Mouse (Mus musculus): Measurements from ENCODE around the gene Idh3g. TPM values are rescaled to one million over a fixed set of nuclear protein-coding genes. Genes with fewer than 3 reads are reported as not detected.
"Not testable (repeated sequence)": the region's sequence is repeated elsewhere in the genome, so short reads cannot be mapped to it uniquely, and the experiment has no call there.

Idh3g gene
- polyA plus RNA-seq, 1 experiment from 2014 or later: 219 TPM

DNA sequence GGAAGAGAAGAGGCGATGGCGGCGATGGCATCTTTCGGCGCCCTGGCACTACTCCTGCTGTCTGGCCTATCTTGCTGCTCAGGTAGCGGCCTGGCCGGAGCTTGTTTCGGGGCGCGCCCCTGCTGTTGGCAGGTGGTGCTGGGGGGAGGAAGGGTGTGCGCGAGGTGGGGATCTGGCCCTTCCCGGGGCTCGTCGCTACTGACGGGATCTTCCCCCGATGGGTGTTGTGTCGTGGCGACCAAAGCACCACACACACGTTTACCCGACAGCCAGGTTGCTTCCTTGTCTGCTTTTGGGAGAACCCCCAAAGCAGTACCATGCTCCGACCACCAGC lies 495 bp upstream of the Idh3g start:
- Histone ChIP-seq H3K27ac (peak overlapping the region; percentile 89), H3K36me3 (peaks cover 25% of the 10 kb centered on the region), H3K4me3 (peak overlapping the region; percentile 67), H3K27me3 (ENCODE audit: insufficient read depth, poor library complexity, severe bottlenecking) (peaks cover 17% of the 10 kb centered on the region; the same call in 1 of the 2 replicates), H3K9me3 (no peaks in the 10 kb centered on the region), H3K4me1 (peaks cover 9% of the 10 kb centered on the region; the same call in 1 of the 2 replicates)
- WGBS: 20% methylated on average over 22 of the region's 22 CpGs
- no peak for DNase-seq (ENCODE audit: low spot score)

DNA sequence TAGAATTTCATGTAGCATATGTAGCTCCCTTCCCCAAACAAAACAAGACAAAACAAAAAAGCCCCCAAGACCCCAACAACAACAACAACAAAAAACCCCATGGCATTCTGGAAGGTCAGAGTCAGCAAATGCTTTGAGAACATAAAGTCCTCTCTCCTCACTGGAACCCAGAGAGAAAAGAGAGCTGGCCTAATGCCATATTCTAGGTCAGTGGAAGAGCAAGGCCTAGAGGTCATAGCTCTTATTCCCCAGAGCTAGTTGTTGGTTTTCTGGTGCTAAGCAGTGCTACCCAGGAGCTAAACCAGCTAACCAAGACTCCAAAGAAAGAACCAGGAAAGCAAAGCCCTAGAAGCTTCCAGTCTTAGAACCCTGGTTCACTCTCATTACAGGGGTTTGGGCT lies 1.0 kb downstream of the Idh3g start:
- H3K9me3 ChIP-seq: no peaks in the 10 kb centered on the region
- H3K27me3 ChIP-seq (ENCODE audit: insufficient read depth, poor library complexity, severe bottlenecking): peaks cover 17% of the 10 kb centered on the region; the same call in 1 of the 2 replicates
- peaks cover 9% of the 10 kb centered on the region; the same call in 1 of the 2 replicates for H3K4me1 ChIP-seq
- peaks cover 32% of the 10 kb centered on the region for H3K36me3 ChIP-seq
- peak overlapping the region; percentile 67 for H3K4me3 ChIP-seq
- peak overlapping the region; percentile 89 for H3K27ac ChIP-seq
- no peak for DNase-seq (ENCODE audit: low spot score)

DNA sequence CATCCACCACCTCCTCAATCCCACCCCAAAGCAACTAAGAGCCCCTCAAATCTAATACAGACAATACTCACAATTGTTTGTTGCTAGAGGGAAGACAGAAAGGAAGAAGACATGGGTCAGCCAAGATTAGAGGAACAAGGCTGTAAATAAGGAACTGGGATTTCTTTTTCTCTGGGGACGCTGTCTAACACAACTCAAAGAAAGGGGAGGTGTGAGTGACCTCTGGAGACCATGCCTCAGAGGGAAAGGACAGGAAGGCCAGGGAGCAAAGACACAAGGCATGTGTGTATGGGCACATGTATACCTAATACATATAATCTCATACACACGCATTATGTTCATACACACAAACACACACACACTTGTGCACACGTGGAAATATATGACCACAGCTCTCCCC lies 4.5 kb downstream of the Idh3g start:
- H3K27me3 ChIP-seq (ENCODE audit: insufficient read depth, poor library complexity, severe bottlenecking): peaks cover 14% of the 10 kb centered on the region; the same call in 1 of the 2 replicates
- H3K4me3 ChIP-seq: no peak overlapping the region
- no peaks in the 10 kb centered on the region for H3K9me3 ChIP-seq
- H3K4me1 ChIP-seq: peaks cover 6% of the 10 kb centered on the region; the same call in 1 of the 2 replicates
- DNase-seq (ENCODE audit: low spot score): no peak
- H3K27ac ChIP-seq: no peak overlapping the region
- WGBS: 86% methylated on average over 3 of the region's 3 CpGs
- H3K36me3 ChIP-seq: peaks cover 50% of the 10 kb centered on the region

DNA sequence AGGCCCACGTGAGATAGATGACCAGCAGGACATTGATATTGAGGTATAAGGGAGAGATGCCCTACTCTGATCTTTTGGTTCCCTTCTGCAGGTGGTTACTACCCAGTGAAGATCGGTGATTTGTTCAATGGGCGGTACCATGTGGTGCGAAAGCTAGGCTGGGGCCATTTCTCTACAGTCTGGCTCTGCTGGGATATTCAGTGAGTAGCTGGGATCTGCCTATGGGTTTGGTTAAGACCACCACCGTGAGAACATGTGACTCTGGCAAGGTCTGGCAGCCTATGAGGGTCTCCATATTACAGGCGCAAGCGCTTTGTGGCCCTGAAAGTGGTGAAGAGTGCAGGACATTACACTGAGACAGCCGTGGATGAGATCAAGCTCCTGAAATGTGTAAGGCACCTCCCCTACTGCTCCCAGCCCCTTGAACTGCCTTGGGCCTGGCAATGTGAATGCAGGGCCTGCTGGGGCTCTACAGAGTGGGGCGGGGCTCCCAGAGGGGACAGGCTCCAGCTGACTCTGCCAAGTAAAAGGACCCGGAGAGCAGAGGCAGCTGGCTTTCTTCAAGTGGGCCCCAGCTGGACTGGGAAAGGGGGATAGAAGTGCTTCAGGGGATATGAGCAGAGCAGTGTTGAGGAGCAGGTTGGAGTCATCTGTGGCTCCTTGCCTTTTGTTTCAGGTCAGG lies 11.8 kb downstream of the Idh3g start:
- Histone ChIP-seq H3K4me1 (peaks cover 3% of the 10 kb centered on the region; the same call in 1 of the 2 replicates), H3K9me3 (no peaks in the 10 kb centered on the region), H3K36me3 (peaks cover 41% of the 10 kb centered on the region), H3K4me3 (peak overlapping the region; percentile 50), H3K27ac (peak overlapping the region; percentile 84), H3K27me3 (ENCODE audit: insufficient read depth, poor library complexity, severe bottlenecking) (0 out of 2 replicates have a peak, but pooled peaks cover 5% of the 10 kb centered on the region)
- peak; percentile 78 for DNase-seq (ENCODE audit: low spot score)
- 56% methylated on average over 10 of the region's 10 CpGs for WGBS

DNA sequence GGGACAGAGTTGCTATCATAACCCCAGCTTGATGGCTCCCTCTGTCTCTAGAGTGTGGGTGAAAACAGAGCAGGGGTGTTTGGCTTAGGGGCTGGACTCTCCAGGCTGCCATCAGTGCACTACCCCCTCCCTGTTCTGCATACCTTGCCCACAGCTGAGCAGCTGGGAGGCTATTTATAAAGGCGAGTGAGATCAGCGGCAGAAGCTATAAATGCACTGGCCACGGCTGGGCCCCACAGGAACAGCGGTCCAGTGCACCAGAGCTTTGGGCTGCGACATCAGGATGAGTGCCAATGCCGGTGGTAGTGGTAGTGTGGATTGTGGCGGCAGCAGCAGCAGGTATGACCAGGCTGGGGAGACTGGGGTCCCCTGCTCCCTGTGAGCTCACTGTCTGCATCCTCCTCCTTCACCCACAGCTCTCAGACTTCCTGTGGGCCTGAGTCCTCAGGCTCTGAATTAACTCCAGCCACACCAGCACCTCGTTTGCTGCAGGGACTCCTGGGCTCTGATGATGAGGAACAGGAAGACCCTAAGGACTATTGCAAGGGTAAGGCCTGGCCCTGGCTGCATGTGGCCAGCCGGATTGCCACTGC lies 12.4 kb downstream of the Idh3g start, which contains the start of gene Srpk3:
Gene Srpk3, plus strand, starts transcription at position 238 of the 593 bp plus-strand sequence.
- peaks cover 35% of the 10 kb centered on the region for H3K36me3 ChIP-seq
- peak; percentile 76 for DNase-seq (ENCODE audit: low spot score)
- H3K4me1 ChIP-seq: peaks cover 3% of the 10 kb centered on the region; the same call in 1 of the 2 replicates
- peak within 1 kb of the TSS; percentile 50 for H3K4me3 ChIP-seq
- peak within 1 kb of the TSS; percentile 84 for H3K27ac ChIP-seq
- no peaks in the 10 kb centered on the region for H3K9me3 ChIP-seq
- 42% methylated on average over 9 of the region's 9 CpGs for WGBS
- 0 out of 2 replicates have a peak, but pooled peaks cover 5% of the 10 kb centered on the region for H3K27me3 ChIP-seq (ENCODE audit: insufficient read depth, poor library complexity, severe bottlenecking)

DNA sequence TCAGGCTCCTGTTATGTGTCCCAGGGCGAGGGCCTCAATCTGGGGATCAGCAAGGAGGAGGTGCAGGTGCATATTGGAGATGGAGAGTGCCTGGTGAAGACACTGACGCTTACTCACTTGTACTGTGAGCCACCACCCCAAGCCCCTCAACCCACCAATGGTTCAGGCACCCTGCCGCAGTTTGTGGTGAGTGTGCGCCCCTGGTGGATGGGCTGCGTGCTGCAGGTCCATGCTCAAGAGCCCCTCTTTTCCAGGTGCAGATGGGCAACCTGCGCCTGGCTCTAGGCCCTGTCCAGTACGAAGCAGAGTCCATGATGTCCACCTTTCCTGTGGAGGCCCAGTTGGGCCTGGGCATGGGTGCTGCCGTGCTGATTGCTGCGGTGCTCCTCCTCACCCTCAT lies 19.4 kb downstream of the Idh3g start:
- H3K4me1 ChIP-seq: no peaks in the 10 kb centered on the region; the same call in 1 of the 2 replicates
- peaks cover 25% of the 10 kb centered on the region for H3K27me3 ChIP-seq (ENCODE audit: insufficient read depth, poor library complexity, severe bottlenecking)
- 53% methylated on average over 9 of the region's 9 CpGs for WGBS

DNA sequence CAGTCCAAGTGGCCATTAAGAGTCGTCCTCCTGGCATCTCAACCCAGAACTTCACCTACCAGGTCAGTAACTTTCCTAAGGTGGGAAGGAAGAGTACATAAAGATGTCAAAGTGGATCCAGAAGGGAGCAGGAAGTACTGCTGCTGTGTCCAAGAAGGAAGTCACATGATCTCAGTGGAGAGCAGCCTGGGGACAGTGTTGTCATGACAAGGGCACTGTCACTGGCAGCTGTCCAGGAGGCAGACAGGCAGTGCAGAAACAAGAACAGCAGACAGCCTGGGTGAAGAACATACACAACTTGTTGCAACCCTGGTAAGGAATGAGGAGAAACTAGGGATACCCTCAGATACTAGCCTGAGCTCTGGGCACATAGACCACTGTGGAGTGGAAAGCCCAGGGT lies 21.4 kb downstream of the Idh3g start:
- H3K4me1 ChIP-seq: no peaks in the 10 kb centered on the region; the same call in 1 of the 2 replicates
- no peak for DNase-seq (ENCODE audit: low spot score)
- H3K27ac ChIP-seq: 0 out of 2 replicates have a peak overlapping the region, but pooled peaks have one; percentile 22
- H3K36me3 ChIP-seq: no peaks in the 10 kb centered on the region
- no peak overlapping the region for H3K4me3 ChIP-seq
- H3K27me3 ChIP-seq (ENCODE audit: insufficient read depth, poor library complexity, severe bottlenecking): peaks cover 28% of the 10 kb centered on the region
- no peaks in the 10 kb centered on the region for H3K9me3 ChIP-seq
- WGBS: 62% methylated on average over 1 of the region's 1 CpGs

More for the DNA sequence above, 19.4 kb downstream of the Idh3g start:
- Histone ChIP-seq H3K27ac (no peak overlapping the region), H3K36me3 (no peaks in the 10 kb centered on the region), H3K9me3 (no peaks in the 10 kb centered on the region), H3K4me3 (no peak overlapping the region)
- no peak for DNase-seq (ENCODE audit: low spot score)

DNA sequence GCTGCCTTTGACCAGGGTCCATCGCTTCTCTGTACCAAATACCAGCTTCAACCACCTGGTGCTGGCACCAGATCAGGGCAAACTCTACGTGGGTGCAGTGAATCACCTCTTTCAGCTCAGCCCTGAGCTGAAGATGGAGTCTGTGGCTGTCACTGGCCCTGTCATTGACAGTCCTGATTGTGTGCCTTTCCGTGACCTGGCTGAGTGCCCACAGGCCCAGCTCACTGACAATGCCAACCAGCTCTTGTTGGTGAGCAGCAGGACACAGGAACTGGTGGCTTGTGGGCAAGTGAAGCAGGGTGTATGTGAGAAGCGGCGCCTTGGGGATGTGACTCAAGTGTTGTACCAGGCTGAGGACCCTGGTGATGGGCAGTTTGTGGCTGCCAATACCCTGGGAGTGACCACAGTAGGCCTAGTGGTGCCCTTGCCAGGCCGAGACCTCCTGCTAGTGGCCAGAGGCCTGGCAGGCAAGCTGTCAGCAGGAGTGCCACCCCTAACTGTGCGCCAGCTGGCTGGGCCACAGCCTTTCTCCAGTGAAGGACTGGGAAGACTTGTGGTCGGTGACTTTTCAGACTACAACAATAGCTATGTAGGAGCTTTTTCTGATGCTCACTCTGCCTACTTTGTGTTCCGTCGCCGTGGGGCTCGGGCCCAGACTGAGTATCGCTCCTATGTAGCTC lies 27.9 kb downstream of the Idh3g start:
- WGBS: 76% methylated on average over 13 of the region's 13 CpGs
- H3K4me1 ChIP-seq: no peaks in the 10 kb centered on the region
- DNase-seq (ENCODE audit: low spot score): no peak
- H3K36me3 ChIP-seq: no peaks in the 10 kb centered on the region
- no peaks in the 10 kb centered on the region for H3K9me3 ChIP-seq
- no peak overlapping the region for H3K4me3 ChIP-seq
- H3K27me3 ChIP-seq (ENCODE audit: insufficient read depth, poor library complexity, severe bottlenecking): peaks cover 47% of the 10 kb centered on the region
- H3K27ac ChIP-seq: no peak overlapping the region

DNA sequence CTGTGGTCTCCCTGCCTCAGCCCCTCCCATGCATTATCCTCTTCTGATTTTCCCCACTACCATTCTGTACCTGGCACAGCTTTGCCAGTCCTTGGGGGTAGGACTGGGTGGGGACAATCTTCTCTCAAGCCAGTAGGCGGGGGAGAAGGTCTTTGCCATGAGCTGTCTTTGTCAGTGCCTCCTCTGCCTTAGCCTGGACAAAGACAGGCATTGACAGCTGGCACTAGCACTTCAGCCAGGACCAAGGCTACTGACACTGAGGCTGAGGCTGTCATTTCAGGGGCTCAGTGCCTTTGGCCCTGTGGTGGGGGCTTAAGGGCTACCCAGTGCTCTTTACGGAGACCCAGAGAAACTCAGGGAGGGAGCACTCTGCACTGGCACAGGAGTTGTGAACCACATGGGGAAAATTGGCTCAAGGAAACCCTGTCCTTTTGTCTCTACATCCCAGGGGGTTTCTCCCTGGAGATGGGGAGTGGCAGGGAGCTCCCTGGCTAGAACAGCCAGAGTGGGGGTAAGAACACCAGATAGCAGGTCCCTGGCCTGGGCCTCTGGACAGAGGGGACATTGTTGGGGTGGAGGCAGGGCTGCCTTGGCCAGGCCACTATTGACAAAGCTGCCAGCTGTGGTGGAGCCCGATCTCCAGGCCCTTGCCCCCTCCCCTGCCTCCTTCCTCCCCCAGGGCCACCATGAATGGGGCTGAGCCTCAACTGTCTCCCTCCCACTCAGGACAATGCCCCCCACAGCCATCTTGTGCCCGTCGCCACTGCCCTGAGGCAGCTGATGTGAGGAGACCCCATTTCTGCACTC lies 30.2 kb downstream of the Idh3g start, which contains the start of gene Plxnb3:
Gene Plxnb3, plus strand, starts transcription at position 757 of the 807 bp plus-strand sequence.
- no peak within 1 kb of the TSS for H3K4me3 ChIP-seq
- H3K4me1 ChIP-seq: no peaks in the 10 kb centered on the region
- WGBS: 73% methylated on average over 5 of the region's 5 CpGs
- no peaks in the 10 kb centered on the region for H3K36me3 ChIP-seq
- peaks cover 36% of the 10 kb centered on the region for H3K27me3 ChIP-seq (ENCODE audit: insufficient read depth, poor library complexity, severe bottlenecking)
- no peak within 1 kb of the TSS for H3K27ac ChIP-seq
- no peaks in the 10 kb centered on the region for H3K9me3 ChIP-seq
- no peak for DNase-seq (ENCODE audit: low spot score)

DNA sequence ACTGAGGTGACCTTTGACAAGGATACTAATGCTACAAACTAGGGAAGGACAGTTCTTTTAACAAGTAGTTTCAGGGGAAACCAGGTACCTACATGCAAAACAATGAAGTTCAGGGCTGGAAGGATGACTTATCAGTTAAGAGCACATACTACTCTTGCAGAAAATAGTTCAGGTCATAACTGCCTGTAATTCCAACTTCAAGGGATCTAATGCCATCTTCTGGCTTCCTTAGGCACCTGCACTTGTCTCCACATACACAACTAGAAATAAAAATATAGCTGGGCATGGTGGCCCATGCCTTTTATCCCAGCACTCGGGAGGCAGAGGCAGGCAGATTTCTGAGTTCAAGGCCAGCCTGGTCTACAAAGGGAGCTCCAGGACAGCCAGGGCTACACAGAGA lies 37.7 kb downstream of the Idh3g start:
- WGBS: 80% methylated on average over 1 of the region's 1 CpGs
- no peaks in the 10 kb centered on the region for H3K36me3 ChIP-seq

DNA sequence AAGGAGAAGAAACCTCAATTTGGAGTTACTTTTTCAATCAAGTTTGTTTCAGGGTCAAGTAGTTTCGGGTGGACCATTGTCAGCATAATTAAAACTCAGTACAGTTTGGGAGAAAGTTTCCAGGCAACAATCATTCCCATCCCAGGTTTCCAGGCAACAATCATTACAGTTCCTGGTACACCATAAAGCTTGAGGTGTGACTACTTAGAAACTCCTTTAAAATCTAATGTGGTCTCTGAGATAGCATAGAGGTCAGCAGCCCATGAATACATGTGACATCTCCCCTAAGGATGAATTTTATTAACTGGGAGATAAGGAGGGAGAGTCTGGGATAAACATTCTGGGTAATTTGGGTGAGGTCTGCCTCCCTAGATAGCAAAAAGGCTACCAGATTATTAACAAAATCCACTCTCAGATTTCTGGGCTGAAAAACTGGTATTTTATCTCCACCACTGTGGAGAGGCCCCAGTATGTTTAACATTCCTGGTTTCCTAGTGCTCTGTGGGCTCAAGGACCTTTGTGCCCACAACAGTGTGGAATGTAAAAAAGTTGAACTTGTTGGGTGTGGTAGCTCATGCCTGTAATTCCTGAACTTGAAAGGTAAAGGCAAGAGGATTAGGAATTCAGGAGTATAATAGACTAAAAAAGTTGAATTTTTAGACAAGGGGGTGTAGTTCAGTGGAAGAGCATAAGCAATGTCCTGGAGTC lies 41.8 kb downstream of the Idh3g start:
- Histone ChIP-seq H3K36me3 (no peaks in the 10 kb centered on the region), H3K4me3 (no peak overlapping the region), H3K27ac (no peak overlapping the region), H3K9me3 (no peaks in the 10 kb centered on the region), H3K27me3 (ENCODE audit: insufficient read depth, poor library complexity, severe bottlenecking) (no peaks in the 10 kb centered on the region), H3K4me1 (no peaks in the 10 kb centered on the region)
- 64% methylated on average over 1 of the region's 1 CpGs for WGBS
- DNase-seq (ENCODE audit: low spot score): no peak

More for the DNA sequence above, 37.7 kb downstream of the Idh3g start:
- DNase-seq (ENCODE audit: low spot score): no peak
- H3K27me3 ChIP-seq (ENCODE audit: insufficient read depth, poor library complexity, severe bottlenecking): no peaks in the 10 kb centered on the region
- H3K4me1 ChIP-seq: no peaks in the 10 kb centered on the region
- no peak overlapping the region for H3K4me3 ChIP-seq
- H3K9me3 ChIP-seq: no peaks in the 10 kb centered on the region
- H3K27ac ChIP-seq: no peak overlapping the region

DNA sequence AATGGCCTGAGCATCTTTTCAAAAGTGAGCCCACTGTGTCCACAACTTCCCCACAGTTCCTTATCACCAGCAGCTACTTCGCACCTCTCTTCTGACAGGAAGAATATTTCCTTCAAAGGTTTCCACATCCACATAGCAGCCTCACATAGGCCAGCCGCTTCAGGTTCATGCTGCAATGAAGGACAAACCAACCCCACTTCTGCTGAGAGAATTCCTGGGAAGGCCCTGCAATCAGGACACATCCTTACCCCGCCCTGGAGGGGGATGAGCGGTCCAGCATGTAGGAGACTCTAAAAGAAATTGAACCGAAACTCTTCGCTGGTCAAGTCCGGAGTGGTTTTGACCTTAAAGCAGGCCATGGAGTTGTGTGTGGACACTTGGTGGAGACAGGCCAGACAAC lies 46.9 kb downstream of the Idh3g start:
- not testable (repeated sequence) for H3K4me3 ChIP-seq; DNase-seq (ENCODE audit: low spot score); H3K27ac ChIP-seq; H3K9me3 ChIP-seq; H3K4me1 ChIP-seq; H3K36me3 ChIP-seq
- peaks cover 11% of the 10 kb centered on the region; the same call in 1 of the 2 replicates for H3K27me3 ChIP-seq (ENCODE audit: insufficient read depth, poor library complexity, severe bottlenecking)
- WGBS: 92% methylated on average over 7 of the region's 7 CpGs

All from heart, embryonic 10.5 days (tissue).